Mouse (Mus musculus): ENCODE measurements around the gene Thbs2. TPM values are rescaled to one million over a fixed set of nuclear protein-coding genes. Genes with fewer than 3 reads are reported as not detected.

Thbs2 gene
- polyA plus RNA-seq (2014; fragmentation: Nextera tagmentation; extraction: Ambion mirVana): 133 and 141 TPM in 2 replicates

- under 1% methylated on average over 13 of the region's 14 CpGs for WGBS
- DNase-seq (ENCODE audit: low spot score): peak; percentile 95
- Histone ChIP-seq H3K9me3 (ENCODE audit: control insufficient read depth, low read length) (no peaks in the 10 kb centered on the region), H3K36me3 (ENCODE audit: control insufficient read depth, insufficient read depth, low read length) (peaks cover 13% of the 10 kb centered on the region), H3K4me1 (ENCODE audit: control insufficient read depth, insufficient read depth, low read length) (peaks cover 20% of the 10 kb centered on the region), H3K9ac (ENCODE audit: low read depth, low read length) (peak within 1 kb of the TSS; percentile 69), H3K4me3 (ENCODE audit: low read depth, low read length) (peak within 1 kb of the TSS; percentile 48), H3K27ac (replicated peaks; ENCODE audit: low read depth, low read length) (peak within 1 kb of the TSS; percentile 77), H3K27me3 (replicated peaks; ENCODE audit: control insufficient read depth, insufficient read depth, low read length) (no peaks in the 10 kb centered on the region), H3K4me2 (ENCODE audit: low read depth, low read length) (peak within 1 kb of the TSS; percentile 58)
- ATAC-seq (ENCODE audit: low read depth): peak; percentile 96
Measured at GRCm38 (mm10) chr17:14693994-14694374, at the start of gene Thbs2. Gene Thbs2 (minus strand): TSS chr17:14694235.

- no peaks in the 10 kb centered on the region for H3K9me3 ChIP-seq (ENCODE audit: control insufficient read depth, low read length)
- no peak for ATAC-seq (ENCODE audit: low read depth)
- no peak for DNase-seq (ENCODE audit: low spot score)
- no peaks in the 10 kb centered on the region for H3K36me3 ChIP-seq (ENCODE audit: control insufficient read depth, insufficient read depth, low read length)
- no peak overlapping the region for H3K4me2 ChIP-seq (ENCODE audit: low read depth, low read length)
- H3K4me3 ChIP-seq (ENCODE audit: low read depth, low read length): no peak overlapping the region
- no peak overlapping the region for H3K9ac ChIP-seq (ENCODE audit: low read depth, low read length)
- WGBS: 71% methylated on average over 6 of the region's 6 CpGs
- H3K4me1 ChIP-seq (ENCODE audit: control insufficient read depth, insufficient read depth, low read length): no peaks in the 10 kb centered on the region
- no peak overlapping the region for H3K27ac ChIP-seq (replicated peaks; ENCODE audit: low read depth, low read length)
- no peaks in the 10 kb centered on the region for H3K27me3 ChIP-seq (replicated peaks; ENCODE audit: control insufficient read depth, insufficient read depth, low read length)
Measured at GRCm38 (mm10) chr17:14735493-14736004, 41.5 kb upstream of the Thbs2 start.

- Histone ChIP-seq H3K9ac (ENCODE audit: low read depth, low read length) (no peak overlapping the region), H3K27ac (replicated peaks; ENCODE audit: low read depth, low read length) (no peak overlapping the region), H3K36me3 (ENCODE audit: control insufficient read depth, insufficient read depth, low read length) (no peaks in the 10 kb centered on the region), H3K4me2 (ENCODE audit: low read depth, low read length) (no peak overlapping the region), H3K27me3 (replicated peaks; ENCODE audit: control insufficient read depth, insufficient read depth, low read length) (no peaks in the 10 kb centered on the region), H3K4me1 (ENCODE audit: control insufficient read depth, insufficient read depth, low read length) (no peaks in the 10 kb centered on the region), H3K4me3 (ENCODE audit: low read depth, low read length) (no peak overlapping the region), H3K9me3 (ENCODE audit: control insufficient read depth, low read length) (no peaks in the 10 kb centered on the region)
- DNase-seq (ENCODE audit: low spot score) (no peak), ATAC-seq (ENCODE audit: low read depth) (no peak)
- WGBS: 65% methylated on average over 4 of the region's 4 CpGs
Measured at GRCm38 (mm10) chr17:14734380-14734779, 40.3 kb upstream of the Thbs2 start.

- H3K9ac ChIP-seq (ENCODE audit: low read depth, low read length): no peak overlapping the region
- H3K36me3 ChIP-seq (ENCODE audit: control insufficient read depth, insufficient read depth, low read length): no peaks in the 10 kb centered on the region
- ATAC-seq (ENCODE audit: low read depth) (no peak), DNase-seq (ENCODE audit: low spot score) (no peak)
- H3K4me3 ChIP-seq (ENCODE audit: low read depth, low read length): no peak overlapping the region
- no peaks in the 10 kb centered on the region for H3K4me1 ChIP-seq (ENCODE audit: control insufficient read depth, insufficient read depth, low read length)
- 53% methylated on average over 10 of the region's 10 CpGs for WGBS
- no peak overlapping the region for H3K4me2 ChIP-seq (ENCODE audit: low read depth, low read length)
- H3K9me3 ChIP-seq (ENCODE audit: control insufficient read depth, low read length): no peaks in the 10 kb centered on the region
- H3K27me3 ChIP-seq (replicated peaks; ENCODE audit: control insufficient read depth, insufficient read depth, low read length): no peaks in the 10 kb centered on the region
- H3K27ac ChIP-seq (replicated peaks; ENCODE audit: low read depth, low read length): no peak overlapping the region
Measured at GRCm38 (mm10) chr17:14733941-14734340, 39.9 kb upstream of the Thbs2 start.

GRCm38 (mm10) chr17:14733027-14733426, 39.0 kb upstream of the Thbs2 start:
- H3K9ac ChIP-seq (ENCODE audit: low read depth, low read length): no peak overlapping the region
- ATAC-seq (ENCODE audit: low read depth) (no peak), DNase-seq (ENCODE audit: low spot score) (no peak)
- H3K36me3 ChIP-seq (ENCODE audit: control insufficient read depth, insufficient read depth, low read length): no peaks in the 10 kb centered on the region
- H3K27me3 ChIP-seq (replicated peaks; ENCODE audit: control insufficient read depth, insufficient read depth, low read length): no peaks in the 10 kb centered on the region
- H3K4me1 ChIP-seq (ENCODE audit: control insufficient read depth, insufficient read depth, low read length): no peaks in the 10 kb centered on the region
- 63% methylated on average over 1 of the region's 1 CpGs for WGBS
- H3K9me3 ChIP-seq (ENCODE audit: control insufficient read depth, low read length): no peaks in the 10 kb centered on the region
- H3K4me3 ChIP-seq (ENCODE audit: low read depth, low read length): no peak overlapping the region
- H3K4me2 ChIP-seq (ENCODE audit: low read depth, low read length): no peak overlapping the region
- H3K27ac ChIP-seq (replicated peaks; ENCODE audit: low read depth, low read length): no peak overlapping the region

- no peaks in the 10 kb centered on the region for H3K27me3 ChIP-seq (replicated peaks; ENCODE audit: control insufficient read depth, insufficient read depth, low read length)
- no peaks in the 10 kb centered on the region for H3K36me3 ChIP-seq (ENCODE audit: control insufficient read depth, insufficient read depth, low read length)
- H3K4me1 ChIP-seq (ENCODE audit: control insufficient read depth, insufficient read depth, low read length): no peaks in the 10 kb centered on the region
- H3K9me3 ChIP-seq (ENCODE audit: control insufficient read depth, low read length): no peaks in the 10 kb centered on the region
- no peak overlapping the region for H3K27ac ChIP-seq (replicated peaks; ENCODE audit: low read depth, low read length)
- no peak overlapping the region for H3K4me3 ChIP-seq (ENCODE audit: low read depth, low read length)
- DNase-seq (ENCODE audit: low spot score) (no peak), ATAC-seq (ENCODE audit: low read depth) (no peak)
- WGBS: 57% methylated on average over 5 of the region's 5 CpGs
- no peak overlapping the region for H3K9ac ChIP-seq (ENCODE audit: low read depth, low read length)
- no peak overlapping the region for H3K4me2 ChIP-seq (ENCODE audit: low read depth, low read length)
Measured at GRCm38 (mm10) chr17:14730629-14731028, 36.6 kb upstream of the Thbs2 start.

- Histone ChIP-seq H3K9me3 (ENCODE audit: control insufficient read depth, low read length) (no peaks in the 10 kb centered on the region), H3K27ac (replicated peaks; ENCODE audit: low read depth, low read length) (no peak overlapping the region), H3K4me1 (ENCODE audit: control insufficient read depth, insufficient read depth, low read length) (no peaks in the 10 kb centered on the region), H3K4me2 (ENCODE audit: low read depth, low read length) (no peak overlapping the region), H3K36me3 (ENCODE audit: control insufficient read depth, insufficient read depth, low read length) (no peaks in the 10 kb centered on the region), H3K27me3 (replicated peaks; ENCODE audit: control insufficient read depth, insufficient read depth, low read length) (no peaks in the 10 kb centered on the region), H3K4me3 (ENCODE audit: low read depth, low read length) (no peak overlapping the region), H3K9ac (ENCODE audit: low read depth, low read length) (no peak overlapping the region)
- 30% methylated on average over 3 of the region's 3 CpGs for WGBS
- no peak for DNase-seq (ENCODE audit: low spot score)
- no peak for ATAC-seq (ENCODE audit: low read depth)
Measured at GRCm38 (mm10) chr17:14727481-14727880, 33.4 kb upstream of the Thbs2 start.

GRCm38 (mm10) chr17:14724786-14725185, 30.8 kb upstream of the Thbs2 start:
- DNase-seq (ENCODE audit: low spot score) (no peak), ATAC-seq (ENCODE audit: low read depth) (no peak)
- 47% methylated on average over 2 of the region's 2 CpGs for WGBS
- Histone ChIP-seq H3K9me3 (ENCODE audit: control insufficient read depth, low read length) (no peaks in the 10 kb centered on the region), H3K4me3 (ENCODE audit: low read depth, low read length) (no peak overlapping the region), H3K4me2 (ENCODE audit: low read depth, low read length) (no peak overlapping the region), H3K27ac (replicated peaks; ENCODE audit: low read depth, low read length) (no peak overlapping the region), H3K4me1 (ENCODE audit: control insufficient read depth, insufficient read depth, low read length) (no peaks in the 10 kb centered on the region; the same call in 1 of the 2 replicates), H3K9ac (ENCODE audit: low read depth, low read length) (no peak overlapping the region), H3K36me3 (ENCODE audit: control insufficient read depth, insufficient read depth, low read length) (no peaks in the 10 kb centered on the region), H3K27me3 (replicated peaks; ENCODE audit: control insufficient read depth, insufficient read depth, low read length) (no peaks in the 10 kb centered on the region)

- DNase-seq (ENCODE audit: low spot score) (no peak), ATAC-seq (ENCODE audit: low read depth) (no peak)
- H3K9me3 ChIP-seq (ENCODE audit: control insufficient read depth, low read length): no peaks in the 10 kb centered on the region
- no peaks in the 10 kb centered on the region; the same call in 1 of the 2 replicates for H3K4me1 ChIP-seq (ENCODE audit: control insufficient read depth, insufficient read depth, low read length)
- no peak overlapping the region for H3K9ac ChIP-seq (ENCODE audit: low read depth, low read length)
- no peak overlapping the region for H3K4me2 ChIP-seq (ENCODE audit: low read depth, low read length)
- no peaks in the 10 kb centered on the region for H3K36me3 ChIP-seq (ENCODE audit: control insufficient read depth, insufficient read depth, low read length)
- no peak overlapping the region for H3K27ac ChIP-seq (replicated peaks; ENCODE audit: low read depth, low read length)
- 67% methylated on average over 4 of the region's 4 CpGs for WGBS
- no peaks in the 10 kb centered on the region for H3K27me3 ChIP-seq (replicated peaks; ENCODE audit: control insufficient read depth, insufficient read depth, low read length)
- H3K4me3 ChIP-seq (ENCODE audit: low read depth, low read length): no peak overlapping the region
Measured at GRCm38 (mm10) chr17:14721325-14721724, 27.3 kb upstream of the Thbs2 start.
